Mouse (Mus musculus) adrenal gland (tissue): ENCODE results near the gene Baiap2l1.
"Not testable (repeated sequence)": the region's sequence is repeated elsewhere in the genome, so short reads cannot be mapped to it uniquely, and the experiment has no call there.

Source experiments
- intact Hi-C: fragments of 180-260 bp; cut with DNase I; formaldehyde crosslinking; loops from one replicate; pipeline ENCODE4 v1.15.1; 2025
- long read RNA-seq, 2 experiments: library from polyadenylated mRNA; unstranded; transcript quantifications; one replicate each; pipeline ENCODE4 v2.0.0; 2020; ENCODE audit warnings: borderline replicate concordance in 1 of 2; ENCODE audit not compliant: insufficient replicate concordance in 1 of 2

Gene Baiap2l1
- long read RNA-seq, experiment 1, partial matches to known transcripts: 1 of 4 reads
- long read RNA-seq, experiment 1, other reads (novel, unspliced or antisense): 0 of 4 reads
- long read RNA-seq, experiment 2, transcript Baiap2l1-201 (14 exons, 3,247 nt): major isoform, 6 of 10 reads
- long read RNA-seq, experiment 2, partial matches to known transcripts: 1 of 10 reads
- long read RNA-seq, experiment 2, other reads (novel, unspliced or antisense): 3 of 10 reads

DNA sequence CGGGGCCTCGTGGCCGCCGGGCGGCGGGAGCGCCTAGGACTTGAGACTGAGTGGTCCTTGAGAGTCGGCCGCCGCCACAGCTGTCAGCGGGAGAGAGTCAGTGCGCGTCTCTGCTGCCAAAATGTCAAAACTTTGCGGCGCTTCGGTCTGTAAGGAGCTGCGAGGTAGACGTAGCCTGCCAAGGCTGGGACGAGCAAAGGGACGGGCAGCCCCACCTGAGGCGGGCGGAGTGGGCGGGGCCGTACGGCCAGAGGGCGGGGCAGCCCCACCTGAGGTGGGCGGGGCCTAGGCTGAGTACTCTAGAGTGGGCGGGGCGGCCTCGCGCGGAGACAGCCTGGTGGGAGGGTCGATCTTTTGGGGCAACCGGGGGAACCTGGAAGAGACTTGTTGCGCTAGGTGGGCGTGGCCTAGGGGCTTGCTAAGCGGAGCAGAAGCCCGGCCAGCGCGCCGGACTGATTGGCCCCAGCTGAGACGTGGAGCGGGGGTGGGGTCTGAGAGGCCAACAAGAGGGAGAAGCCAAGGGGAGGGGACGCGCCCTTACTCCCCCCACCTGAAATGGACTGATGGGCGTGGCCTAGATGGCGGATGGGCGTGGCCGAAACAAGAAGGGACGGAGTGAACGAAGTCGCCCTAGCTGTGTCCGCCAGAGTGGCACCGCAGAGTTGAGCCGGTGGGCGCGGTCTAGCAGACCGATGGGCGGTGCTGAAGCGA, at the start of gene Baiap2l1:
TSS of gene Baiap2l1 (minus strand) at position 232 of the 711 bp plus-strand sequence.
- intact Hi-C loops: no loop called here

- intact Hi-C loops: no loop called here
These were observed 48.3 kb upstream of the Baiap2l1 start for GRCm38 (mm10) chr5:144406256-144406655.

DNA sequence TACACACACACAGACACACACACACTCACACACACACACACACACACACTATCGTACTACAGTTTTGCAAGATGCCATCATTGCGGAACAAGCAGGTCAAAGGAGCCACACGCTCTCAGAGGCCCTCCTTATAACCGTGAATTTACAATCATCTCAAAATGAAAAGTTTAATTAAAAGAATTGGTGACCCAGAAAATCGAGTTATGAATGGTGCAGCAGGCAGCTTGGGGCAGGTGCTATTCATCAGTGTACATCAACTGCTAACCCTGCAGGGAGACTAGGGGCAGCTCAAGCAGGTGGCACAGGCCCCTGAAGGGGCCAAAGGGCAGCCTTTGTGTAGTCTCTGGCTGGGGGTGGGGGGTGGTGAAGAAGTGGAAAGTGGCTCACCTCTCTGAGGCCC, 42.9 kb upstream of the Baiap2l1 start:
- intact Hi-C loops: no loop called here

DNA sequence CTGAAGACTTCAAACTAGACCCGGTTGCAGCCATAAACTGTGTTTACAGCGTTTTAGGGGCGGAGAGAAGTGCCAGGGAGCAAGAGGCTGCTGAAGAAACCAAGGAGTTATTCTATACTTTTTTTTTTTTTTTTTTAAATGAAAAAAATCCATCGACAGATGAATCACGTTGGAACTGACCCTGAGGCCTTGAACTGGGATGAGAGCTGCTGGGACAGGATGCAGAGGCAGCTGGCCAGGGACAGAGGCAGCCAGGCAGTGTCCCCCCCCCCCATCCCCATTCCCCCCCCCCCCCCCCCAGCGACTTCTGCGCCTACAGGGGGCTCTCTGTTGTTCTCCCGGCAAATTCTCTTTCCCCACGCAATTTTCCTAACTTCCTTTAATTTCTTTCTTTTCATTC, 39.7 kb upstream of the Baiap2l1 start:
- intact Hi-C loops: no loop called here

DNA sequence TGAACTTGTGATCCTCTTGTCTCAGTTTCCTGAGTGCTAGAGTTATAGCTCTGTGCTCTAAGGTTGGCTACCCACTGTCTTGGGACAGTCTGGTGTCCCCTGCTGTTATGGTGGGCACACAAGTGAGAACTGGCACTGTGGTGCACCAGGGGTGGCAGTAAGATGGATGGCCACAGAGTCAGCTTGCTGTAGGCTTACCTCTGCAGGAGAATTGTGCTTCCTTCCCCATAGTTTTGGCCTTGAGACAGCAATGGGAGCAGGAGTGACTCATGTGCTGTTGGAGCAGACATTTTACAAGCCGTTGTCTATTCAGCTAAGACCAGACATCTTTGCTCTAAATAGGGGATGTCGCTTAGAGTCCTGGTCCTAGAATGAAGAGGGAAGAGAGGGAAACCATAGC, 36.2 kb upstream of the Baiap2l1 start:
- intact Hi-C loops: no loop called here

GRCm38 (mm10) chr5:144387851-144388250, 29.9 kb upstream of the Baiap2l1 start:
- intact Hi-C loops: loop anchor here (2.0 to 10.0 kb wide), 3 partner anchors 39 to 347 kb away; no protein-coding TSS in a partner anchor

GRCm38 (mm10) chr5:144383936-144384335, 26.0 kb upstream of the Baiap2l1 start:
- intact Hi-C loops: loop anchor here (10.0 kb wide), 1 partner anchor 251 kb away; no protein-coding TSS in a partner anchor

DNA sequence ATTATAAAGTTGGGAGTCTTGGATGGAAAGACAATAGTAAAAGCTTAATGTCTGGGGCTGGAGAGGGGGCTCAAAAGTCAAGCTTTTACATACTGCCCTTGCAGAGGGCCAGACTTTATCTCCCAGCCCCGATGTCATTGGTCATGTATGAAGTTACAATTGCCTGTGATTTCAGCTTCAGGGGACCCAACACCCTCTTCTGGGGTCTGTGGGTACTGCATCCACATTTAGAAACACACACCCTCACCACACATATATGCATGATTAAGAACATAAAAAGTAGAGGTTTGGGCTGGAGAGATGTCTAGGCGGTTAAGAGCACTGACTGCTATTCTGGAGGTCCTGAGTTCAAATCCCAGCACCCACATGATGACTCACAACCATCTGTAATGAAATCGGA, 23.9 kb upstream of the Baiap2l1 start:
- intact Hi-C loops: loop anchor here (10.0 kb wide), 1 partner anchor 253 kb away; no protein-coding TSS in a partner anchor

DNA sequence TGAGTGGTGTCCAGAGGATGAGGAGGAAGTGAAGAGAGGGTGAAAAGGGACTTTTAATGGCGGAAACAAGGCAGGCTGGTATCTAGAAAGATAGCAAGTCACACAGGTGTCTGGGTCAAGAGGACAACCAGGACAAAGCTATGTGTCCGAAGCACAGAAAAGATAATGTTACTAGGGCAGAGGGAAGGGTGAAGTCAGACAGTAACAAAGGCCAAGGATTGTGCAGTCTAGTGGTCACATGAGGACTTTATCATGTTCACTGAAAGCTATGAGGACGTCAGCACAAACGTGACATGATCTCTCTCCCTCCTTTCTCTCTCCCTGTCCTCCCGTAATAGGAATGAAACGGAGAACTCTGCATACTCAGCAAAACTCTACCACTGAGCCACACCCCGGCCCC, 22.8 kb upstream of the Baiap2l1 start:
- intact Hi-C loops: loop anchor here (10.0 kb wide), 1 partner anchor 254 kb away; no protein-coding TSS in a partner anchor

DNA sequence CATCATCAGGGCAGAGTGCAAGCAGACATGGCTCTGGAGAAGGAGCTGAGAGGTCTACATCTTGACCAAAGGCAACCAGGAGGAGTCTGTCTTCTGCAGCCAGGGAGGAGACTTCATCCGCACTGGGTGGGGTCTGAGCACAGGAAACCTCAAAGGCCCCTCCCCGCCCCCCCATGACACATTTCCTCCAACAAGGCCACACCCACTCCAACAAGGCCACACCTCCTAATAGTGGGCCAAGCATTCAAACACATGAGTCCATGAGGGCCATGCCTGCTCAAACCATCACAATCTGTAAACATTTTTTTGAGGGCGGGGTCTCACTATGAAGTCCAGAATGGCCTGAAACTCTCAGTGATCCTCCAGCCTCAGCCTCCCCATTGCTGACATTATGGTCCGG, 21.5 kb upstream of the Baiap2l1 start:
- intact Hi-C loops: no loop called here

DNA sequence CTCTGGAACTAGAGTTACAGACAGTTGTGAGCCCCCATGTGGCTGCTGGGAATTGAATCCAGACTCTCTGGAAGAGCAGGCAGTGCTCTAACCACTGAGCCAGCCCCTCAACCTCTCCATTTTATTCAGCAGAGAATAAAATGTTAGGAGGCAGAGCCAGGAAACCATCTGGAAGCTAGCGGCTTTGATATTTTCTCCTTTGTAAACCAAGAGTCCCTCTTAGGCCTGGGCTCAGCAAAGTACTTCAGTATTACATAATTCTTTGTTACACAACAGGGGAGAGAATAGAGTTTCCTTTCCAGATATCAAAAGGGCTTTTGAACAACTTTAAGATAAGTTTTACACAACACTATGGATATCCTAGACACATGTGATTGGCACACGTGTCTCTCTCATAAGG, 15.0 kb upstream of the Baiap2l1 start:
- intact Hi-C loops: no loop called here

GRCm38 (mm10) chr5:144372177-144372576, 14.3 kb upstream of the Baiap2l1 start:
- intact Hi-C loops: no loop called here

- intact Hi-C loops: no loop called here
These were observed 13.1 kb upstream of the Baiap2l1 start for GRCm38 (mm10) chr5:144370986-144371385.

DNA sequence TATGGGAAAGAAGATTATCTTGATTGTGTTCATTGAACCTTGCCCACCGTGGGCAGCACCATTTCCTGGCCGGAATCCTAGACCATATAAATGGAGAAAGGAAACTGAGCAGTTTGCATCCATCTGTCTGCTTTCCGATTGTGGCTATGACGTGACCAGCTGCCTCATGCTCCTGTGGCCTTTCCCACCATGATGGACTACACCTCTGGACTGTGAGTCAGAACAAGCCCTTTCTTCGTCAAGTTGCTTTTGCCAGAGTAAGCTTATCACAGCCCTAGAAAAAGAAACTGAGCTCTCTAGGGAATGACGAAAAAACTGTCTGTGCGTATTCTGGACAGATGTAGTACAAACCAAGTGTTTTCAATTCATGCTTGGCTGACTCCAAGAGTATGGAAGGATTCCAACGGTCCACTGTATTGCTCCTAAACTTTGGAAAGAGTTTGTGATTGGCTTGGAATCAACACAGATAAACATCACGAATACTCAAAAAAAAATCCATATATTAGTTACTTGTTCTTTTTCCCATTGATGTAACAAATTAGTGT, 10.8 kb upstream of the Baiap2l1 start:
- intact Hi-C loops: no loop called here

DNA sequence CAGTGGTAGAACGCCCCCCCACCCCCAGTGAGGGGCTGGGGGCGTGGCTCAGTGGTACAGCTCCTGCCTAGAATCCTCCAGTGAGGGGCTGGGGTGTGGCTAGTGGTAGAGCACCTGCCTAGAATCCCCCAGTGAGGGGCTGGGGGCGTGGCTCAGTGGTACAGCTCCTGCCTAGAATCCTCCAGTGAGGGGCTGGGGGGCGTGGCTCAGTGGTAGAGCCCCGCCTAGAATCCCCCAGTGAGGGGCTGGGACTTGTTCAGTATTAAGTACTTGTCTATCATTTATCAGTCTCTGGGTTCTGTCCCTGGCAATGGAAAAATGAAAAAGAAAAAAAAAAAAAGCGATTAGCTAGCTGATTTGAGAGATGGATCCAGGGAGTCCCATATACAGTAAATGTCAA, 8.6 kb upstream of the Baiap2l1 start:
- intact Hi-C loops: not testable (repeated sequence)

- intact Hi-C loops: no loop called here
These were observed 6.9 kb upstream of the Baiap2l1 start for GRCm38 (mm10) chr5:144364680-144365357.

GRCm38 (mm10) chr5:144360346-144360745, 2.4 kb upstream of the Baiap2l1 start:
- intact Hi-C loops: no loop called here

DNA sequence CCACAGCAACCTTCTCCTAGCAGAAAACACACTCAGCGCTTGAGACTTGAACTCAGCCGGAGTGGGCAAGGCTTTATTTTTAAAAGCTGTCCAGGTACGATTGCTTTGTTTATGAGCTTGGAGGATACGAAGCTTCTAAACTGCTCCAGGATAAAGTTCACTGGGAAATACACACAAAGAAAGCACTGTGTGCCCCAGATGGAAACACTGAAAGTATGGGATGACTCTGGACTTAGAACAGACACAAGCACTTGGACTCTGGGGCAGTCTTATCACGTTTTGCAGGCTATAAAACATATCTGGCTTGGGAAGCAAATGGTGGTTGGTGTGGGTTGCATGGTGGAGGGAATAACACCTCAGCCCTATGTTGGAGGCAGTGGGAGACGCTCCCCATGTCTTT, 2.0 kb upstream of the Baiap2l1 start:
- intact Hi-C loops: no loop called here

DNA sequence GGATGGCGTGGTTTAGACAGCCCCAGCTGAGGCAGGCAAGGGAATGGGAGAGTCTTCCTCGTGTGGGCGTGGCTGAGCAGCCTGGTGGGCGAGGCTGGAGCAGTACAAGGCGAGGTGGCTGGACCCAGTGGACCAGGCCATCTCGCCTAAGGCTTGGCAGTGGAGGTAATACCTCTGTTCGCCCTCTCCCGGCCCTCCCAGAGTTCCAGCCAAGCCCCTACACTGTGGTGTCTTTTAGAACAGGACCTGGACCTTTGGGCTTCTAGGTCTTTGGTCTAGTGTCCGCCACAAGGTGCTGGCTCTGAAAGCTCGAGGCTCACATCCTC, 643 bp upstream of the Baiap2l1 start:
- intact Hi-C loops: no loop called here

GRCm38 (mm10) chr5:144357551-144357880, 396 bp downstream of the Baiap2l1 start:
- intact Hi-C loops: no loop called here

DNA sequence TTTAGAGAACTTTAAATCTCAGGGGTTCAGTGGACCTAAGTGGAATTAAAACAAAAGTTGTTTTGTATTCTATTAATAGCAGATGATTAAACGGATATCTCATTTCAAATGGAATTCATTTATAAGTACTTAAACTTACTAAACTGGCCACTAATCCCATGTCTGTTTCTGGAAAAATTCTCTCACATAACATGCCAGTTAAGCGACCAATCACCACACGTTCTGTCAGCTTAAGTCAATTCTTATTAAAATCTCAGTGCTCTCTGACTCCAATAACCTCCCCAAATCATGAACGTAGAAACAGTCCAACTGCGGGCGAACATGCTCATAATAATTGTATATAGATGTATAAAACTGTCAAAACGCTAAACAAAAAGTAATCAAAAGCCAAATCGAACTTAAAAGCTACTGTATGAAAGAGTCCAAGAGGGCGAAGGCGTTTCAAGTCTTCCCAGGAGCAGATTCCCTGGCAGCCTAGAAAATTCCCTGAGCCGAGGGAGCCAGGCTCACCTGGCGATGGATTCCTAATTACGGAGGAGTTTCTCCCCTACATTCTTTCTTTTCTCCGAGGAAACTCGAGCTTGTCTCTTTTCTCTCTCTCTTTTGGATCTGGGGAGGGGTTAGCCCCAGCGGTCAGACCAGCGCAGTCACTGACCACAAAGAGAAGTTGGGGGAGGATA, 996 bp downstream of the Baiap2l1 start:
- intact Hi-C loops: no loop called here
